ENCODE assay signal across 11 mouse cellular contexts in genomic region chr14:56963969-56964734, GRCm38 (mm10).
DNase-seq lines count a peak whose midpoint lies in the region; ATAC-seq lines count a peak whose summit lies in the region.
"Had no signal": no experiment of that assay in that cellular context is flagged by ENCODE, and none has a peak within 500 bp of the region (broad histone marks: within the 10 kb centered on the region; RNA-seq: fewer than 3 reads in every experiment).

No protein-coding gene starts in this region.

- whole genome bisulfite sequencing in limb, embryonic 11.5 days, result 65% methylated on average over 2 of the region's 2 CpGs
- WGBS in limb, embryonic 10.5 days, result 61% methylated on average over 2 of the region's 2 CpGs
- 58% methylated on average over 2 of the region's 2 CpGs for WGBS in limb, embryonic 13.5 days

- no peaks in the 10 kb centered on the region for H3K9me3 ChIP-seq in limb, embryonic 11.5 days (ENCODE audit: control insufficient read depth, low read length)
- H3K9me3 ChIP-seq in limb, embryonic 10.5 days (replicated peaks), result no peaks in the 10 kb centered on the region
- H3K9me3 ChIP-seq in limb, embryonic 13.5 days, result no peaks in the 10 kb centered on the region
- H3K9me3 ChIP-seq: G1E; heart, embryonic 15.5 days had no signal

- ATAC-seq in limb, embryonic 11.5 days (ENCODE audit: insufficient number of reproducible peaks, low FRiP score, low TSS enrichment, low read depth), result no peak
- peak; percentile 19 for ATAC-seq in limb, embryonic 13.5 days (ENCODE audit: low FRiP score, low read depth)

- H3K9ac ChIP-seq in limb, embryonic 11.5 days (ENCODE audit: low read length), result no peak overlapping the region
- no peak overlapping the region for H3K9ac ChIP-seq in limb, embryonic 13.5 days
- H3K9ac ChIP-seq: heart, embryonic 15.5 days had no signal

- no peak overlapping the region for H3K4me3 ChIP-seq in limb, embryonic 11.5 days (ENCODE audit: low read depth, low read length)
- no peak overlapping the region for H3K4me3 ChIP-seq in limb, embryonic 10.5 days
- no peak overlapping the region for H3K4me3 ChIP-seq in limb, embryonic 13.5 days
- H3K4me3 ChIP-seq: heart, embryonic 15.5 days; myocyte had no signal

- H3K27ac ChIP-seq in limb, embryonic 11.5 days (replicated peaks; ENCODE audit: low read depth, low read length), result no peak overlapping the region
- no peak overlapping the region for H3K27ac ChIP-seq in limb, embryonic 10.5 days
- no peak overlapping the region for H3K27ac ChIP-seq in limb, embryonic 13.5 days
- H3K27ac ChIP-seq: heart, embryonic 15.5 days had no signal

- peak; percentile 44 to 47 for DNase-seq in cerebellum, postnatal 14 days
- DNase-seq in cerebellum, adult 11-12 months, result no peak
- peak; percentile 40 for DNase-seq in limb, embryonic 11.5 days (ENCODE audit: low spot score)
- DNase-seq in limb, embryonic 10.5 days (ENCODE audit: low spot score), result no peak
- peak; percentile 76 for DNase-seq in embryo, embryonic 10.5 days (ENCODE audit: low spot score)
- DNase-seq in telencephalon, adult 2 months (ENCODE audit: low read depth, low spot score), result peak; percentile 27
- no peak for DNase-seq in spleen, postnatal 14 days (ENCODE audit: low spot score in 2 of 2)

- H3K36me3 ChIP-seq in limb, embryonic 11.5 days (ENCODE audit: control insufficient read depth, insufficient read depth, low read length), result no peaks in the 10 kb centered on the region
- peaks cover 45% of the 10 kb centered on the region for H3K36me3 ChIP-seq in limb, embryonic 10.5 days
- H3K36me3 ChIP-seq in limb, embryonic 13.5 days, result peaks cover 31% of the 10 kb centered on the region

- H3K4me2 ChIP-seq in limb, embryonic 11.5 days (ENCODE audit: low read depth, severe bottlenecking), result no peak overlapping the region
- no peak overlapping the region for H3K4me2 ChIP-seq in limb, embryonic 13.5 days (replicated peaks)
- H3K4me2 ChIP-seq: heart, embryonic 15.5 days had no signal

- H3K27me3 ChIP-seq in limb, embryonic 11.5 days (ENCODE audit: control insufficient read depth, insufficient read depth, low read length), result no peaks in the 10 kb centered on the region
- no peaks in the 10 kb centered on the region for H3K27me3 ChIP-seq in limb, embryonic 10.5 days (ENCODE audit: low read depth, poor library complexity, severe bottlenecking)
- H3K27me3 ChIP-seq in limb, embryonic 13.5 days, result no peaks in the 10 kb centered on the region
- H3K27me3 ChIP-seq: heart, embryonic 15.5 days had no signal

- no peaks in the 10 kb centered on the region for H3K4me1 ChIP-seq in limb, embryonic 11.5 days (ENCODE audit: control insufficient read depth, insufficient read depth, low read length)
- no peaks in the 10 kb centered on the region for H3K4me1 ChIP-seq in limb, embryonic 10.5 days
- H3K4me1 ChIP-seq in limb, embryonic 13.5 days, result no peaks in the 10 kb centered on the region

Comparison
In these comparisons a context has a peak if more than half of its experiments do, and no peak if none do; other contexts are left out.
1. DNase-seq: peak in cerebellum, postnatal 14 days (2 of 2), limb, embryonic 11.5 days (single experiment), embryo, embryonic 10.5 days (single experiment) and telencephalon, adult 2 months (single experiment); none in cerebellum, adult 11-12 months (single experiment), limb, embryonic 10.5 days (single experiment) and spleen, postnatal 14 days (0 of 2).